Mouse (Mus musculus) embryo, embryonic 11 days (tissue): ENCODE measurements at regions not wholly inside any gene's neighbourhood (a gene's known extent, or its start where the extent isn't known, plus 50 kb on each side); places are given as distances from the start of the nearest gene placed in this dataset.

ENCODE experiments used
- DNase-seq: peaks from one replicate; pipeline ENCODE4 v3.0.0-alpha.2; 2015

DNA sequence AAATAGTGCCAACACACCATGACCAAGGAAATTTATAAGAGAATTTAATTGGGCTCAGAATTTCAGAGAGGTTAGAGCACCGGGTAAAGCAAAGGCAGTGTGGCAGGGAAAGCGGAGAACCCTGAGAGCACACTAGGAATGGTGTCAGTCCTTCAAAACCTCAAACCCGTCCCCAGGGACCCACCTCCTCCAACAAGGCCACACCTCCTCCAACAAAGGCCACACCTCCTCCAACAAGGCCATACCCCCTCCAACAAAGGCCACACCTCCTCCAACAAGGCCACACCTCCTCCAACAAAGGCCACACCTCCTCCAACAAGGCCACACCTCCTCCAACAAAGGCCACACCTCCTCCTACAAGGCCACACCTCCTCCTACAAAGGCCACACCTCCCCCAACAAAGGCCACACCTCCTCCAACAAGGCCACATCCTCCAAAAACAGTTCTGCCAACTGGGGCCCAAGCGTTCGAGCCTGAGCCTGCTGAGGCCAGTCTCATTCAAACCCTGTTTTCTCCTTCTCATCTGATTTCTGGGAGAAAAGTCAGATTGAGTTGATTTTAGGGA lies 109.8 kb upstream of the Zfp217 start:
- no peak for DNase-seq

DNA sequence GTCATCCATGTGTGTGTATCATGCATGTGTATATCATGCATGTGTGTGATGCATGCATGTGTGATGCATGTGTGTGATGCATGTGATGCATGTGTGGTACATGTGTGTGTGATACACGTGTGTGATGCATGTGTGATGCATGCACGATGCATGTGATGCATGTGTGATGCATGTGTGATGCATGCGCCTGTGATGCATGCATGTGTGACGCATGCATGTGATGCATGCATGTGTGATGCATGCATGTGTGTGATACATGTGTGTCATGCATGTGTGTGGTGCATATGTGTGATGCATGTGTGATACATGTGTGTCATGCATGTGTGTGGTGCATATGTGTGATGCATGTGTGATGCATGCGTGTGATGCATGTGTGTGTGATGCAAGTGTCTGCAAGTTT lies 108.1 kb upstream of the Zfp217 start:
- DNase-seq, result no peak

DNA sequence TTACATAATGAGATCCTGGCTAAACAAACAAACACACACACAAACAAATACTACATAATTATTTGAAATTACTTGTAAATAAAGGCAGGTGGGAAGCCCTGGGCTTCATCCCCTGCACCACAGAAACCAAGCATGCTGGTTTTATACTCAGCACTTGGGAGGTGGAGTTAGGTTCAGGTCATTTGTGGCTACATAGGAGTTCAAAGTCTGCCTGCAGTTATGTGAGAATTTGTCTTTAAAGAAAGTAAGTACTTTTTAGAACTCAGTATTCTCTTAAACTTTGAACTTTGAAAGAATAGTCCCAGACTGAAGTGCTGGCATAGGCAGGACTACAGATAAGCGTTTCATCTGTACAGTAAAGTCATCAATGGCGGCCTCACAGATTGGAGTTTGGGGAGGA lies 107.6 kb upstream of the Zfp217 start:
- no peak for DNase-seq

DNA sequence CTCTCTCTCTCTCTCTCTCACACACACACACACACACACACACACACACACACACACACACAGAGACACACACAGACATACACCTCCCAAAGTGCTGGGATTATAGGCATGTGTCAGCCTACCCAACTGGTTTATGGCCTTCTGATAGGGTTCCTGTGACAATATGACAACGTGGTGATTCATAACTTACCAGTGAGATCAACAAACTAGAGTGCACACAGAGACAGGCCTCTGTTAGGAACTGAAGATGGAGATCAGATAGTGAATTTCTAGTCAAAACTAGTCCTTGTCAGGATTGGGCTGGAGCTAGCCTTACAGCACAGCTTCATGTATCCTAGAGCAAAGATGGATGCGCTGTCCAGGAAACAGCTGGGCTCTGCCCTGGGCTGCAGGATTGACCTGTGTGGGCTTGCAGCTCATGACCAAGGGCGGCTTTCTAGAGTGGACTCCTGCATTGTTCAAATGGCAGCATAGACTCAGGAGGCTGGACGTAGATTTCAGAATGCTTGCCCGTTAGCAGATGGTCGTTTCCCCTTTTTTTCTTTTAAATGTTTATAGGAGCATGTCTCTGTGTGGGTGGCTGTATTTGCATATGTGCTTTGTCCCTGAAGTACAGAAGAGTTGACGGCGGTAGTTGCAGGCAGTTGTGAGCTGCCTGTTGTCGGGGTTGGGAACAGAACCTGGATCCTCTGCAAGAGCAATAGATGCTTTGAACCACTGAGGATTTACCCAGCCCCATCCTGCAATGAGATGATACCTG lies 106.0 kb upstream of the Zfp217 start:
- no peak for DNase-seq

DNA sequence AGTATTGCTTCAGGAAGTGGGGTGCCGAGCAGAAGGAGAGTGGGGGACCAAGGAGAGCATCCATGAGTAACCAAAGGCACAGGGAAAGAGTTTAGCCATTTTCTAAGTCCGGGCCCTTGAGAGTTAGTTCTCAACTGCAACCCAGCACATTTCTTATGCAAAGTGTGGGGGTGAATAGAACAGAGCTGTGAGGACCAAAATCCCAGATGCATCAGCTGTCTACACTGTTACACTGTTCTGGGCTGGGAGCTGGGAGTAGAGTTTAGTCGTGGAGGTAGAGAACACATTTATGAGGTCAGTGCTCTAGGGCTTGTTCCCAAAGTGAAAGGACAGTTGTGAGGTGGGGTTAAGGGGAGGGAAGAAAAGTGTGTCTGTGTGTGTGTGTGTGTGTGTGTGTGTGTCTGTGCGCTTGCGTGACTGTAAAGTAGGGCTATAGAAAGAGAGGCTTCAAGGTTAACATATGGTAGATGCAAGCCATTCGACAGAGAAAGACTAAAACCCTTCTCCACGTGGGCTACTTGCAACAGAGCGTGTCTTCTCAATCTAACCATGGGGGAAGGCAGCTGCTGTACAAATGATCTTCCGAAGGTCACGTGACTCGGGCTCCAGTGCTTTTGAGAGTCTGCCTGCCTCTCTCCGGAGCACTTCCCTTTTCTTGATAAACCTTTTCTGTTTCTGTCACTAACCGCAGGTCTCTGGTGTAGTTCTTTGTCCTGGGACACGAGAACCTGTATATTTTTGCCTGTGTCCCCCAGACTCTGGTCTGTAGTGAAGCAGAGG lies 104.5 kb upstream of the Zfp217 start:
- DNase-seq, result no peak

DNA sequence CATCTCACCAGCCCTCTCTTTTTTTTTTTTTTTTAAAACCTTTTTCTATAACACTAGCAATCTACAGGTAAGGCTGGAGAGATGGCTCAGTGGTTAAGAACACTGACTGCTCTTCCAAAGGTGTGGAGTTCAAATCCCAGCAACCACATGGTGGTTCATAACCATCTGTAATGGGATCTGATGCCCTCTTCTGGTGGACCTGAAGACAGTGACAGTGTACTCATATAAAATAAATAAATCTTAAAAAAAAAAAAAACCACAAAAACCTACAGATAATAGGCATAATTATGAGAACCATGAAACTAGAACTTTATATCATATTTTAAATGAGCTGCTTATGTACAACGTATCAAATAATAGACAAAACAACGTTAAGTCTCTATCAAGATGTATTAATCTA lies 102.8 kb upstream of the Zfp217 start:
- no peak for DNase-seq

- DNase-seq, result no peak
Observed at GRCm38 (mm10) chr2:170247702-170248445, 100.0 kb upstream of the Zfp217 start.

GRCm38 (mm10) chr2:170245637-170246341 lies 97.9 kb upstream of the Zfp217 start:
- peak; percentile 35 for DNase-seq

- no peak for DNase-seq
Observed at GRCm38 (mm10) chr2:170244108-170244507, 96.2 kb upstream of the Zfp217 start.

DNA sequence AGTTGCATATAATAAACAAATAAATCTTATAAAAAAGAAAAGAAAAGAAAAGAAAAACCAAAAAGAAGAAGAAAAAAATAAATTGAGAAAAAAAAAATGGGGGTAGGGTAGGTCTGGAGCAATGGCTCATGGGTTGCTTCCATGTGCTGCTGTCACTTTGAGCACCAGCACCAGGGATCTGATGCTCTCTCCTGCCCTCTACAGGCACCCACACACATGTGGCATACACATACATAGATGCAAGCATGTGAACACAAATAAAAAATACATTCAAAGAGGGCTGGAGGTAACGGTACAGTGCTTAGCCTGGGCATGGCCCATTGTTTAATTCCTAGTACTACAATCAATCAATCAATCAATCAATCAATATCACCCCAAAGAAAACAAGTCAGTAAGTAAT lies 90.1 kb upstream of the Zfp217 start:
- DNase-seq, result no peak

DNA sequence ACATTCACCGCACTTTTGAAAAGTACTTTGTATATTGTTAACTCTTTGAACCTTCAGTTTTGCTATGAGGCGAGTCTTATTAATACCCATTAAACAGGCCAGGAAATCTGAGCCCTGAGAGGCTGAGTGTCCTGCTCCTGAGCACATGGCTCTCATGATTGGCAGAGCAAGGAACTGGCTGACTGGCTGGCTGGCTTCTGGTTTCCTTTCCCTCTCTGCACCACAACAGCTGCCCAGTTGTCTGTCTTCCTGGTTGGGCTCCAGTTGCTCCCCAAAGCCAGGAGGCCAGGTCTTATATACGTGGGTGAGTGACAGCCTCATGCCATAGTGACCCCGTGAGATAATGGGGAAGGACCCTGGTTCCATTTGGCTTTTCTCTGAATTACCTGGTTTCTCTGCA lies 85.5 kb upstream of the Zfp217 start:
- no peak for DNase-seq

- DNase-seq, result no peak
Observed at GRCm38 (mm10) chr2:170229461-170230080, 81.7 kb upstream of the Zfp217 start.

- no peak for DNase-seq
Observed at GRCm38 (mm10) chr2:170228318-170228994, 80.6 kb upstream of the Zfp217 start.

DNA sequence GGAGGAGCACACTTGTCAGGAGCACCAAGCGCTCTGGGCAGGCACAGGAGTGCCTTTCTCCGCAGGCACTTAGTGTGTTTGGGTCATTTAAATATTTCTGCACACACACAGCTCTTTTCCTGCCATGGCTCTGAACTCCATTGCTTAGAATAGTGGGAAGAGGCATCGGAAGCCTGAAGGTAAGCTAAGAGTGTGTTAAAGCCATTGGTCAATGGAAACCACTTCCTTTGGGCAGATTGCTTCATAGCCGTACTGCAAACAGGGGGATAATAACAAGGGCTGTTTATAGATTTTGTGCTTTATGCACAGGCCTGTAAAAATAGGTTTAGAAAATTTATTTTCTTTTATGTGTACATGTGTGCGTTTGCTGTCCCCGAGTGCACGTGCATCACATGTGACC lies 76.0 kb upstream of the Zfp217 start:
- no peak for DNase-seq

DNA sequence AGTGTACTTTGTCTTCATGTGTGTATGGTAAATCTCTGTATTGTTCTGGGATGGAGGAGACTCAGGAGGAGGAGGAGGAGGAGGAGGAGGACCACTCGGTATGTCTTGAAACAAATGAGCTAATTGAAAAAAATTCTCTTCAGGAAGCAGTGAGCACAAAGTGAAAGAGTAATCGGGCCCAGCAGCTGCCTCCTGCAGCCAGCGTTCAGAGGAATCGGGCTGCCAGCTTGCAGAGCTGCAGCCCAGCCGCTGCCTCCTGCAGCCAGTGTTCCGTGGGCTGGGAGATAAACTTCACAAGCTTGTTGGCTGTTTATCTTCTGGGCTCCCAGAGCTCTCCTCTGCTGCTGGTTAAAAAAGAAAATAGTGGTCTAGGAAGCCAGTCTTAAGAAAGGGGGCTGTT lies 74.9 kb upstream of the Zfp217 start:
- DNase-seq, result peak; percentile 72

DNA sequence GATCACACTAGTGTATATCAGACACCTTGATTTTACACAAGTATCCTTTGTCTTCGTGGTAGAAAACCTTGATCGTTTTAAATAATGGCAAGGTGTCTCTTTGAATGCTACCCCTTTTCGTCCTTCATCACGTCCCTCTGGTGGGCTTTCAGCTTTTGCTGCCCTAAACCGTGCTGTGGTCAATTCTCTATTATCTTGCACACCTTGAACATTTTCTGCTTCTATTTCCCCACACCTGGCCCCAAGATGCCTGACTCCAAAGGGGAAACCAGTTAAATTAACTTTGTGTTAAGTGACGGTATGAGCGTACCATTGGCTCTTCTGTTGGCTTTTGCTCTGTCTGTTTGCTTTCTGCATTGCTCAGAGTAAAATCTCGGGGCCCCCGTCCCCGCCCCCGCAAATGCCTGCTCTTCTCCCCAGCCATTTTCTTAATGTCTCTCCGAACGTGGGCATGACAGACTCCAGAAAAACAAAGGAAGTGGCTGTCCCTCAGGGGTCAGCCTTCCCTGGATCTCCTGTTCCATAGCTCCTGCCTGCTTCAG lies 74.2 kb upstream of the Zfp217 start:
- peak; percentile 50 for DNase-seq

GRCm38 (mm10) chr2:170220871-170221369 lies 73.0 kb upstream of the Zfp217 start:
- peak; percentile 84 for DNase-seq

DNA sequence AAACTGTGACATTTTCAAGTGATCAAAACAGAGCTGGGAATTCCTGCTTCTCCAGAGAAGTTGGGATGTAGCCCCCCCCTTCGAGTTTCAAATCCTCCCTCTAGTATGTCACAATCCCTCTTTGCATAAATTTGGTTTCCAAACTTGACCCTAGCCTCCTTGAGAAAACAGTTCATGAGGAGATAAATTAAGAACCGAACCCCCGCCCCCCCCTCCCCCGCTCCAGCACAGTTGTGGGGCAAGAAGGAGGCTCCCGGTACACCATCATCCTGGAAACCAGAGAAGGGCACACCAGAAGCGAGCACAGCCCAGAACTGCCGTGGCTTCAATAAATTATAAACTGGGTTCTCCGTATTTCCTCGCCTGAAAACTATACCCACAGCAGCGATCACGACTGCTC lies 72.5 kb upstream of the Zfp217 start:
- peak; percentile 36 for DNase-seq

- peak; percentile 73 for DNase-seq
Observed at GRCm38 (mm10) chr2:170219611-170220401, 71.9 kb upstream of the Zfp217 start.

DNA sequence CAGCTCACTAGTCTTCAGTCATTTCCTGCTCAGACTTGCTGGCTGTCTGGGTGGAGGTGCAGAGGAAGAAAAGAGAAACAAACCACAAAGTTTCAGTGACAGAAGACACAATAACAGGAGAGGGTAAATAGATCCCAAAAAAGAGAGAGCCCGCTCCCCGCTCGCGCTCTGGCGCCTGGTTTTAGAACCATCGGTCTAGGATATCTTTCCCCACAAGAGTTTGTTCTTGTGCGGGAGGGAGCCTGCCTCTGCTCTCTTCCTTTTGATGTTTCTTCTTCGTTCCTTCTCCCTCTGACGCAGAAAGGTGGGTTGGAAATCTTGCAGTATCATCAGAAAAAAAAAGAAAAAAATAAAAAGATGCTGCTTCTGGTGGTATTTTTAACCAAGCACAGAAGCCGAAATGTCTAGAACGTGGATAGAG lies 71.3 kb upstream of the Zfp217 start:
- no peak for DNase-seq
